Mouse (Mus musculus) cerebellum, adult 11-12 months (tissue): Measurements from ENCODE around the gene Chmp5.

Experiments used
- DNase-seq: peaks from one replicate; pipeline ENCODE4 v3.0.0; 2022

The Chmp5 gene

GRCm38 (mm10) chr4:40947565-40948159 is 545 bp upstream of the Chmp5 start:
- DNase-seq, result no peak

- no peak for DNase-seq
Observed at GRCm38 (mm10) chr4:40953521-40953920, 5.3 kb downstream of the Chmp5 start.

GRCm38 (mm10) chr4:40955942-40956341 is 7.7 kb downstream of the Chmp5 start:
- no peak for DNase-seq

GRCm38 (mm10) chr4:40963536-40963935 is 15.3 kb downstream of the Chmp5 start:
- no peak for DNase-seq

- DNase-seq, result no peak
Observed at GRCm38 (mm10) chr4:40969161-40969560, 21.0 kb downstream of the Chmp5 start.

GRCm38 (mm10) chr4:40969781-40970591 is 21.8 kb downstream of the Chmp5 start:
- DNase-seq, result peak; percentile 43

GRCm38 (mm10) chr4:40970592-40970841 is 22.3 kb downstream of the Chmp5 start:
- no peak for DNase-seq

GRCm38 (mm10) chr4:40970842-40971701 is 22.9 kb downstream of the Chmp5 start, which contains the start of gene Nfx1:
Gene Nfx1 (plus strand): TSS chr4:40970906.
- DNase-seq, result peak; percentile 96

GRCm38 (mm10) chr4:40971744-40972143 is 23.5 kb downstream of the Chmp5 start:
- peak; percentile 36 for DNase-seq

GRCm38 (mm10) chr4:40974011-40974410 is 25.8 kb downstream of the Chmp5 start:
- no peak for DNase-seq

GRCm38 (mm10) chr4:40975678-40976077 is 27.5 kb downstream of the Chmp5 start:
- DNase-seq, result no peak

GRCm38 (mm10) chr4:40976651-40977050 is 28.4 kb downstream of the Chmp5 start:
- DNase-seq, result no peak

- DNase-seq, result no peak
Observed at GRCm38 (mm10) chr4:40979430-40979829, 31.2 kb downstream of the Chmp5 start.

- no peak for DNase-seq
Observed at GRCm38 (mm10) chr4:40982486-40982885, 34.3 kb downstream of the Chmp5 start.

- DNase-seq, result no peak
Observed at GRCm38 (mm10) chr4:40983686-40984085, 35.5 kb downstream of the Chmp5 start.

- no peak for DNase-seq
Observed at GRCm38 (mm10) chr4:40989633-40990032, 41.4 kb downstream of the Chmp5 start.

- no peak for DNase-seq
Observed at GRCm38 (mm10) chr4:40996302-40996701, 48.1 kb downstream of the Chmp5 start.

- no peak for DNase-seq
Observed at GRCm38 (mm10) chr4:40997916-40998315, 49.7 kb downstream of the Chmp5 start.

- DNase-seq, result no peak
Observed at GRCm38 (mm10) chr4:41000271-41000670, 52.1 kb downstream of the Chmp5 start.

GRCm38 (mm10) chr4:41000842-41001639 is 52.8 kb downstream of the Chmp5 start:
- no peak for DNase-seq

- DNase-seq, result no peak
Observed at GRCm38 (mm10) chr4:41013351-41013750, 65.1 kb downstream of the Chmp5 start.
